Mouse (Mus musculus) bone marrow macrophage, adult 2 months (primary cell): ENCODE measurements around the gene Cavin3.

Experiments
- CTCF ChIP-seq: IDR thresholded peaks from 2 replicates; pipeline ENCODE4 v1.5.1; 2012; ENCODE audit warnings: low read depth, mild to moderate bottlenecking, low read length, moderate library complexity
- POLR2A ChIP-seq: IDR thresholded peaks from 2 replicates; pipeline ENCODE4 v1.6.1; 2012; ENCODE audit warnings: mild to moderate bottlenecking, low read depth, low read length, borderline replicate concordance

GRCm38 (mm10) chr7:105507257-105507656 is 25.2 kb upstream of the Cavin3 start:
- TF ChIP-seq POLR2A (no peak), CTCF (no peak)
